Mouse (Mus musculus) hindbrain, embryonic 16.5 days (tissue): ENCODE results near the gene Spata21. TPM values are rescaled to one million over a fixed set of nuclear protein-coding genes. Genes with fewer than 3 reads are reported as not detected.

ENCODE experiments used
- ATAC-seq: fragments of 200-750 bp; cut with Nextera tagmentation; 2 replicates; pipeline ENCODE4 v1.8.0; 2017; ENCODE audit warnings: moderate TSS enrichment, moderate library complexity
- H3K27ac ChIP-seq: fragments of 300-500 bp; sonication (generic); 2 replicates; pipeline ENCODE4 v1.5.1; 2014; ENCODE audit warnings: low read depth, mild to moderate bottlenecking, control low read depth, low read length, moderate library complexity
- H3K27me3 ChIP-seq: fragments of 300-500 bp; sonication (generic); replicated peaks from 2 replicates; pipeline ENCODE4 v1.6.1; 2014; ENCODE audit warnings: low read length; ENCODE audit not compliant: control insufficient read depth, insufficient read depth
- H3K36me3 ChIP-seq: fragments of 300-500 bp; sonication (generic); 2 replicates; pipeline ENCODE4 v1.6.1; 2014; ENCODE audit warnings: mild to moderate bottlenecking, low read length, moderate library complexity, mixed read lengths; ENCODE audit not compliant: control insufficient read depth, insufficient read depth
- H3K4me1 ChIP-seq: fragments of 300-500 bp; sonication (generic); 2 replicates; pipeline ENCODE4 v1.6.1; 2014; ENCODE audit warnings: low read depth, low read length; ENCODE audit not compliant: control insufficient read depth, insufficient read depth
- H3K4me2 ChIP-seq: fragments of 300-500 bp; sonication (generic); 2 replicates; pipeline ENCODE4 v1.6.1; 2014; ENCODE audit warnings: mild to moderate bottlenecking, low read length, control low read depth, moderate library complexity
- H3K4me3 ChIP-seq: fragments of 300-500 bp; sonication (generic); 2 replicates; pipeline ENCODE4 v1.5.1; 2014; ENCODE audit warnings: mild to moderate bottlenecking, low read length, control low read depth, moderate library complexity
- H3K9ac ChIP-seq: fragments of 300-500 bp; sonication (generic); 2 replicates; pipeline ENCODE4 v1.6.1; 2014; ENCODE audit warnings: low read depth, mild to moderate bottlenecking, control low read depth, low read length, moderate library complexity
- H3K9me3 ChIP-seq: fragments of 300-500 bp; sonication (generic); 2 replicates; pipeline ENCODE4 v1.6.1; 2014; ENCODE audit warnings: mild to moderate bottlenecking, low read length, moderate library complexity; ENCODE audit not compliant: control insufficient read depth
- WGBS: fragments of 180-500 bp; shearing (Covaris S2); extraction: QIAGEN DNeasy Blood & Tissue Kit; methylation state at CpG from one replicate; pipeline ENCODE4 v1.1.7; 2014; 5-methylcytosine and 5-hydroxymethylcytosine counted together
- polyA plus RNA-seq: library from polyadenylated mRNA; unstranded; fragments of >200 nt; fragmentation: Nextera tagmentation; extraction: Ambion mirVana; gene quantifications from 2 replicates; pipeline ENCODE4 v1.2.1, GENCODE M21; 2015

The Spata21 gene
- polyA plus RNA-seq, 1 experiment from 2014 or later, result 0.60 TPM

- Histone ChIP-seq H3K4me3 (no peak overlapping the region), H3K27ac (no peak overlapping the region), H3K4me1 (no peaks in the 10 kb centered on the region; the same call in 1 of the 2 replicates), H3K36me3 (no peaks in the 10 kb centered on the region), H3K4me2 (no peak overlapping the region), H3K9me3 (no peaks in the 10 kb centered on the region), H3K27me3 (no peaks in the 10 kb centered on the region), H3K9ac (no peak overlapping the region)
- no peak for ATAC-seq
- WGBS, result 91% methylated on average over 2 of the region's 2 CpGs
Measured at GRCm38 (mm10) chr4:141158609-141159008, 70.5 kb downstream of the Spata21 start.

GRCm38 (mm10) chr4:141159093-141159492, 71.0 kb downstream of the Spata21 start:
- H3K27me3 ChIP-seq, result no peaks in the 10 kb centered on the region
- H3K9ac ChIP-seq, result no peak overlapping the region
- ATAC-seq, result no peak
- no peaks in the 10 kb centered on the region for H3K9me3 ChIP-seq
- 64% methylated on average over 11 of the region's 11 CpGs for WGBS
- no peaks in the 10 kb centered on the region; the same call in 1 of the 2 replicates for H3K4me1 ChIP-seq
- no peak overlapping the region for H3K27ac ChIP-seq
- H3K4me3 ChIP-seq, result no peak overlapping the region
- H3K36me3 ChIP-seq, result no peaks in the 10 kb centered on the region
- H3K4me2 ChIP-seq, result no peak overlapping the region

- no peak overlapping the region for H3K27ac ChIP-seq
- peaks cover 2% of the 10 kb centered on the region; the same call in 1 of the 2 replicates for H3K9me3 ChIP-seq
- no peak overlapping the region for H3K9ac ChIP-seq
- WGBS, result 82% methylated on average over 5 of the region's 5 CpGs
- ATAC-seq, result no peak
- no peaks in the 10 kb centered on the region for H3K36me3 ChIP-seq
- no peak overlapping the region for H3K4me2 ChIP-seq
- no peaks in the 10 kb centered on the region for H3K27me3 ChIP-seq
- no peak overlapping the region for H3K4me3 ChIP-seq
- H3K4me1 ChIP-seq, result no peaks in the 10 kb centered on the region; the same call in 1 of the 2 replicates
Measured at GRCm38 (mm10) chr4:141159666-141160065, 71.5 kb downstream of the Spata21 start.

- no peaks in the 10 kb centered on the region; the same call in 1 of the 2 replicates for H3K4me1 ChIP-seq
- H3K36me3 ChIP-seq, result no peaks in the 10 kb centered on the region
- H3K27ac ChIP-seq, result no peak overlapping the region
- 96% methylated on average over 4 of the region's 4 CpGs for WGBS
- no peak overlapping the region for H3K4me3 ChIP-seq
- H3K4me2 ChIP-seq, result no peak overlapping the region
- peaks cover 4% of the 10 kb centered on the region; the same call in 1 of the 2 replicates for H3K9me3 ChIP-seq
- H3K9ac ChIP-seq, result no peak overlapping the region
- no peaks in the 10 kb centered on the region for H3K27me3 ChIP-seq
- ATAC-seq, result no peak
Measured at GRCm38 (mm10) chr4:141160193-141160592, 72.1 kb downstream of the Spata21 start.

- no peak overlapping the region for H3K27ac ChIP-seq
- WGBS, result 92% methylated on average over 6 of the region's 6 CpGs
- no peaks in the 10 kb centered on the region; the same call in 1 of the 2 replicates for H3K4me1 ChIP-seq
- H3K9me3 ChIP-seq, result peaks cover 4% of the 10 kb centered on the region; the same call in 1 of the 2 replicates
- H3K4me3 ChIP-seq, result no peak overlapping the region
- H3K36me3 ChIP-seq, result no peaks in the 10 kb centered on the region
- no peak overlapping the region for H3K4me2 ChIP-seq
- H3K9ac ChIP-seq, result no peak overlapping the region
- no peaks in the 10 kb centered on the region for H3K27me3 ChIP-seq
- no peak for ATAC-seq
Measured at GRCm38 (mm10) chr4:141161699-141162208, 73.6 kb downstream of the Spata21 start.

Other genes starting within 250 kb of the Spata21 start
- gene Padi1, start 242.6 kb upstream of the Spata21 start, polyA plus RNA-seq, result not detected in 2 replicates
- gene Padi2, start 182.0 kb upstream of the Spata21 start, polyA plus RNA-seq, result 2.4 and 2.7 TPM in 2 replicates
- 490 and 530 TPM in 2 replicates for gene Sdhb, start 127.1 kb upstream of the Spata21 start, polyA plus RNA-seq
- 185 and 196 TPM in 2 replicates for gene Atp13a2, start 101.5 kb upstream of the Spata21 start, polyA plus RNA-seq
- 130 and 180 TPM in 2 replicates for gene Mfap2, start 77.9 kb upstream of the Spata21 start, polyA plus RNA-seq
- 4.6 and 4.9 TPM in 2 replicates for gene Crocc, start 27.8 kb upstream of the Spata21 start, polyA plus RNA-seq
- gene Necap2, start 10.0 kb upstream of the Spata21 start, polyA plus RNA-seq, result 54.0 and 55.5 TPM in 2 replicates
- gene Szrd1, start 51.4 kb downstream of the Spata21 start, polyA plus RNA-seq, result 22.4 and 23.9 TPM in 2 replicates
- 20.4 and 24.8 TPM in 2 replicates for gene Fbxo42, start 59.6 kb downstream of the Spata21 start, polyA plus RNA-seq
- 8.4 and 8.9 TPM in 2 replicates for gene Rsg1, start 125.6 kb downstream of the Spata21 start, polyA plus RNA-seq
- 1.7 and 2.0 TPM in 2 replicates for gene Arhgef19, start 151.2 kb downstream of the Spata21 start, polyA plus RNA-seq
- 1.1 TPM in 2 replicates for gene Epha2, start 212.9 kb downstream of the Spata21 start, polyA plus RNA-seq